Mouse (Mus musculus) ovary, postnatal 14 days (tissue): ENCODE results near the gene Serpind1.
A peak's percentile ranks its signal among the peaks of the same experiment; 100 is the strongest.

Source experiments
- DNase-seq: peaks from one replicate; pipeline ENCODE4 v3.0.0; 2022; ENCODE audit warnings: low spot score

The Serpind1 gene

GRCm38 (mm10) chr16:17331116-17331515 is at the start of gene Serpind1:
Serpind1 (plus strand) TSS chr16:17331371.
- no peak for DNase-seq

GRCm38 (mm10) chr16:17283151-17283550 is 48.0 kb upstream of the Serpind1 start:
- DNase-seq = no peak

- no peak for DNase-seq
These were observed 44.1 kb upstream of the Serpind1 start for GRCm38 (mm10) chr16:17287103-17287502.

- DNase-seq = no peak
These were observed 40.2 kb upstream of the Serpind1 start for GRCm38 (mm10) chr16:17291016-17291415.

GRCm38 (mm10) chr16:17292751-17293150 is 38.4 kb upstream of the Serpind1 start:
- peak; percentile 64 for DNase-seq

GRCm38 (mm10) chr16:17300818-17301217 is 30.4 kb upstream of the Serpind1 start:
- no peak for DNase-seq

- no peak for DNase-seq
These were observed 27.5 kb upstream of the Serpind1 start for GRCm38 (mm10) chr16:17303521-17304245.

- DNase-seq = no peak
These were observed 23.7 kb upstream of the Serpind1 start for GRCm38 (mm10) chr16:17307461-17307860.

- DNase-seq = no peak
These were observed 22.1 kb upstream of the Serpind1 start for GRCm38 (mm10) chr16:17309036-17309435.

- no peak for DNase-seq
These were observed 18.6 kb upstream of the Serpind1 start for GRCm38 (mm10) chr16:17312531-17312930.

- DNase-seq = no peak
These were observed 14.6 kb upstream of the Serpind1 start for GRCm38 (mm10) chr16:17316554-17316953.

- peak; percentile 9 for DNase-seq
These were observed 9.7 kb upstream of the Serpind1 start for GRCm38 (mm10) chr16:17321481-17321880.

GRCm38 (mm10) chr16:17324745-17325144 is 6.4 kb upstream of the Serpind1 start:
- no peak for DNase-seq

GRCm38 (mm10) chr16:17326064-17326463 is 5.1 kb upstream of the Serpind1 start:
- no peak for DNase-seq

GRCm38 (mm10) chr16:17329848-17330570 is 1.2 kb upstream of the Serpind1 start:
- no peak for DNase-seq

GRCm38 (mm10) chr16:17331855-17332254 is 684 bp downstream of the Serpind1 start:
- DNase-seq = no peak

GRCm38 (mm10) chr16:17334574-17334973 is 3.4 kb downstream of the Serpind1 start:
- DNase-seq = no peak

GRCm38 (mm10) chr16:17336089-17336488 is 4.9 kb downstream of the Serpind1 start:
- DNase-seq = no peak

GRCm38 (mm10) chr16:17339701-17340100 is 8.5 kb downstream of the Serpind1 start:
- DNase-seq = no peak

- DNase-seq = no peak
These were observed 9.5 kb downstream of the Serpind1 start for GRCm38 (mm10) chr16:17340705-17341104.

GRCm38 (mm10) chr16:17341847-17342246 is 10.7 kb downstream of the Serpind1 start:
- DNase-seq = no peak

GRCm38 (mm10) chr16:17345141-17345812 is 14.1 kb downstream of the Serpind1 start:
- no peak for DNase-seq

GRCm38 (mm10) chr16:17345813-17346155 is 14.6 kb downstream of the Serpind1 start:
- no peak for DNase-seq
